Mouse (Mus musculus) stomach, postnatal 0 days (tissue): ENCODE measurements around the gene Prr14. TPM values are rescaled to one million over a fixed set of nuclear protein-coding genes. Genes with fewer than 3 reads are reported as not detected.
A peak's percentile ranks its signal among the peaks of the same experiment; 100 is the strongest.
"Not testable (repeated sequence)": the region's sequence is repeated elsewhere in the genome, so short reads cannot be mapped to it uniquely, and the experiment has no call there.

Experiments
- ATAC-seq: fragments of 200-750 bp; cut with Nextera tagmentation; 2 replicates; pipeline ENCODE4 v1.8.0; 2017; ENCODE audit not compliant: low FRiP score, low TSS enrichment
- DNase-seq: peaks from one replicate; pipeline ENCODE4 v3.0.0-alpha.2; 2016; ENCODE audit warnings: low spot score
- H3K27ac ChIP-seq: fragments of 300-500 bp; sonication (generic); replicated peaks from 2 replicates; pipeline ENCODE4 v1.5.1; 2014; ENCODE audit warnings: mild to moderate bottlenecking, control low read depth
- H3K27me3 ChIP-seq: fragments of 300-500 bp; sonication (generic); 2 replicates; pipeline ENCODE4 v1.6.1; 2014; ENCODE audit warnings: low read length; ENCODE audit not compliant: control insufficient read depth, insufficient read depth
- H3K36me3 ChIP-seq: fragments of 300-500 bp; sonication (generic); 2 replicates; pipeline ENCODE4 v1.6.1; 2014; ENCODE audit warnings: low read length, mixed read lengths; ENCODE audit not compliant: control insufficient read depth, insufficient read depth
- H3K4me1 ChIP-seq: fragments of 300-500 bp; sonication (generic); replicated peaks from 2 replicates; pipeline ENCODE4 v1.6.1; 2014; ENCODE audit warnings: antibody characterized with exemption; ENCODE audit not compliant: control insufficient read depth, insufficient read depth
- H3K4me2 ChIP-seq: fragments of 300-500 bp; sonication (generic); replicated peaks from 2 replicates; pipeline ENCODE4 v1.6.1; 2014; ENCODE audit warnings: low read depth, mild to moderate bottlenecking, control low read depth, moderate library complexity
- H3K4me3 ChIP-seq: fragments of 300-500 bp; sonication (generic); 2 replicates; pipeline ENCODE4 v1.5.1; 2014; ENCODE audit warnings: low read depth, low read length, control low read depth
- H3K9ac ChIP-seq: fragments of 300-500 bp; sonication (generic); 2 replicates; pipeline ENCODE4 v1.6.1; 2014; ENCODE audit warnings: mild to moderate bottlenecking, low read length, control low read depth, mixed read lengths
- H3K9me3 ChIP-seq: fragments of 300-500 bp; sonication (generic); 2 replicates; pipeline ENCODE4 v1.6.1; 2016; ENCODE audit warnings: low read length; ENCODE audit not compliant: control insufficient read depth
- CTCF ChIP-seq: IDR thresholded peaks from 2 replicates; pipeline ENCODE4 v1.5.1; 2016; ENCODE audit warnings: antibody characterized with exemption, low read depth, mild to moderate bottlenecking, moderate library complexity
- EP300 ChIP-seq: optimal IDR thresholded peaks from 2 replicates; pipeline ENCODE3; 2016; ENCODE audit warnings: antibody characterized with exemption
- WGBS: fragments of 180-500 bp; shearing (Covaris S2); extraction: QIAGEN DNeasy Blood & Tissue Kit; methylation state at CpG from one replicate; pipeline ENCODE4 v1.1.7; 2014; 5-methylcytosine and 5-hydroxymethylcytosine counted together
- polyA plus RNA-seq: library from polyadenylated mRNA; unstranded; fragments of >200 nt; fragmentation: Nextera tagmentation; extraction: Ambion mirVana; gene quantifications from 2 replicates; pipeline ENCODE4 v1.2.1, GENCODE M21; 2015

The Prr14 gene
- polyA plus RNA-seq, 1 experiment from 2014 or later = 30.4 TPM

GRCm38 (mm10) chr7:127491846-127492245 is 32.4 kb downstream of the Prr14 start:
- ATAC-seq (no peak), DNase-seq (no peak)
- H3K4me1 ChIP-seq = no peaks in the 10 kb centered on the region
- no peak for TF ChIP-seq EP300
- no peak for TF ChIP-seq CTCF
- H3K9me3 ChIP-seq = no peaks in the 10 kb centered on the region
- no peak overlapping the region for H3K4me3 ChIP-seq
- no peak overlapping the region for H3K9ac ChIP-seq
- no peaks in the 10 kb centered on the region for H3K27me3 ChIP-seq
- H3K27ac ChIP-seq = no peak overlapping the region
- peaks cover 31% of the 10 kb centered on the region for H3K36me3 ChIP-seq
- WGBS = 74% methylated on average over 3 of the region's 3 CpGs
- H3K4me2 ChIP-seq = no peak overlapping the region

- Histone ChIP-seq H3K36me3 (peaks cover 14% of the 10 kb centered on the region), H3K27me3 (no peaks in the 10 kb centered on the region), H3K4me3 (no peak overlapping the region), H3K9ac (no peak overlapping the region), H3K4me2 (no peak overlapping the region), H3K9me3 (no peaks in the 10 kb centered on the region), H3K27ac (no peak overlapping the region), H3K4me1 (no peaks in the 10 kb centered on the region)
- ATAC-seq (peak; percentile 40; the same call in 1 of the 2 replicates), DNase-seq (no peak)
- TF ChIP-seq CTCF = no peak
- TF ChIP-seq EP300 = no peak
Measured at GRCm38 (mm10) chr7:127494648-127495047, 35.2 kb downstream of the Prr14 start.

GRCm38 (mm10) chr7:127497382-127497781 is 38.0 kb downstream of the Prr14 start:
- no peak overlapping the region for H3K4me2 ChIP-seq
- no peaks in the 10 kb centered on the region for H3K36me3 ChIP-seq
- no peak overlapping the region for H3K4me3 ChIP-seq
- TF ChIP-seq EP300 (no peak), CTCF (no peak)
- no peaks in the 10 kb centered on the region for H3K27me3 ChIP-seq
- H3K27ac ChIP-seq = no peak overlapping the region
- DNase-seq (no peak), ATAC-seq (no peak)
- H3K4me1 ChIP-seq = no peaks in the 10 kb centered on the region
- 63% methylated on average over 2 of the region's 2 CpGs for WGBS
- H3K9ac ChIP-seq = no peak overlapping the region
- no peaks in the 10 kb centered on the region for H3K9me3 ChIP-seq

- ATAC-seq (no peak), DNase-seq (peak; percentile 41)
- H3K9me3 ChIP-seq = no peaks in the 10 kb centered on the region
- no peak overlapping the region for H3K27ac ChIP-seq
- H3K4me2 ChIP-seq = no peak overlapping the region
- no peaks in the 10 kb centered on the region for H3K36me3 ChIP-seq
- no peaks in the 10 kb centered on the region for H3K4me1 ChIP-seq
- WGBS = 49% methylated on average over 3 of the region's 3 CpGs
- H3K4me3 ChIP-seq = no peak overlapping the region
- H3K9ac ChIP-seq = no peak overlapping the region
- H3K27me3 ChIP-seq = no peaks in the 10 kb centered on the region
- peak; percentile 73 for TF ChIP-seq CTCF
- no peak for TF ChIP-seq EP300
Measured at GRCm38 (mm10) chr7:127498407-127498806, 39.0 kb downstream of the Prr14 start.

GRCm38 (mm10) chr7:127508291-127508690 is 48.9 kb downstream of the Prr14 start:
- Histone ChIP-seq H3K9me3 (no peaks in the 10 kb centered on the region), H3K27ac (no peak overlapping the region), H3K4me3 (no peak overlapping the region), H3K9ac (no peak overlapping the region), H3K27me3 (no peaks in the 10 kb centered on the region), H3K4me1 (no peaks in the 10 kb centered on the region), H3K4me2 (no peak overlapping the region), H3K36me3 (no peaks in the 10 kb centered on the region)
- WGBS = 95% methylated on average over 3 of the region's 3 CpGs
- DNase-seq (no peak), ATAC-seq (no peak)
- TF ChIP-seq EP300 = no peak
- no peak for TF ChIP-seq CTCF

- not testable (repeated sequence) for H3K4me2 ChIP-seq, H3K27me3 ChIP-seq, H3K9me3 ChIP-seq, H3K4me1 ChIP-seq, ATAC-seq, H3K36me3 ChIP-seq, H3K27ac ChIP-seq, H3K9ac ChIP-seq, DNase-seq, H3K4me3 ChIP-seq
- 79% methylated on average over 3 of the region's 4 CpGs for WGBS
Measured at GRCm38 (mm10) chr7:127509830-127510229, 50.4 kb downstream of the Prr14 start.
